Mouse (Mus musculus): ENCODE results near the gene Tmem108. TPM values are rescaled to one million over a fixed set of nuclear protein-coding genes. Genes with fewer than 3 reads are reported as not detected.

Gene Tmem108
- total and polyA plus RNA-seq, 2 experiments from 2014 or later = 24.8 to 25.2 TPM

- Histone ChIP-seq H3K4me2 (ENCODE audit: low read depth, low read length, poor library complexity, severe bottlenecking) (peak overlapping the region; percentile 19), H3K4me3 (ENCODE audit: low read depth, low read length) (no peak overlapping the region)
- WGBS = 15% methylated on average over 21 of the region's 21 CpGs
These were observed 210.9 kb downstream of the Tmem108 start for GRCm38 (mm10) chr9:103550661-103551248.

GRCm38 (mm10) chr9:103549178-103549577 lies 212.5 kb downstream of the Tmem108 start:
- Histone ChIP-seq H3K27ac (ENCODE audit: low read depth, low read length) (no peak overlapping the region), H3K9me3 (ENCODE audit: low read length) (no peaks in the 10 kb centered on the region), H3K4me1 (ENCODE audit: insufficient read depth, low read length) (peaks cover 12% of the 10 kb centered on the region), H3K36me3 (ENCODE audit: insufficient read depth, low read length) (no peaks in the 10 kb centered on the region), H3K27me3 (ENCODE audit: insufficient read depth, low read length) (no peaks in the 10 kb centered on the region), H3K4me3 (ENCODE audit: low read depth, low read length) (no peak overlapping the region), H3K4me2 (ENCODE audit: low read depth, low read length, poor library complexity, severe bottlenecking) (no peak overlapping the region), H3K9ac (replicated peaks; ENCODE audit: low read length, poor library complexity, severe bottlenecking) (no peak overlapping the region)
- TF ChIP-seq CTCF (IDR thresholded peaks at IDR 0.05) = no peak
- DNase-seq (ENCODE audit: low spot score) (peak; percentile 51), ATAC-seq (ENCODE audit: low FRiP score) (no peak)
- 68% methylated on average over 3 of the region's 3 CpGs for WGBS

More at GRCm38 (mm10) chr9:103550661-103551248, 210.9 kb downstream of the Tmem108 start:
- Histone ChIP-seq H3K9me3 (ENCODE audit: low read length) (no peaks in the 10 kb centered on the region), H3K36me3 (ENCODE audit: insufficient read depth, low read length) (no peaks in the 10 kb centered on the region), H3K27me3 (ENCODE audit: insufficient read depth, low read length) (no peaks in the 10 kb centered on the region), H3K4me1 (ENCODE audit: insufficient read depth, low read length) (peaks cover 8% of the 10 kb centered on the region; the same call in 1 of the 2 replicates), H3K27ac (ENCODE audit: low read depth, low read length) (0 out of 2 replicates have a peak overlapping the region, but pooled peaks have one; percentile 14), H3K9ac (replicated peaks; ENCODE audit: low read length, poor library complexity, severe bottlenecking) (0 out of 2 replicates have a peak overlapping the region, but pooled peaks have one; percentile 1)
- no peak for TF ChIP-seq CTCF (IDR thresholded peaks at IDR 0.05)
- ATAC-seq (ENCODE audit: low FRiP score) (peak; percentile 62; the same call in 1 of the 2 replicates), DNase-seq (ENCODE audit: low spot score) (peak; percentile 51)

GRCm38 (mm10) chr9:103548606-103549005 lies 213.0 kb downstream of the Tmem108 start:
- Histone ChIP-seq H3K4me1 (ENCODE audit: insufficient read depth, low read length) (peaks cover 12% of the 10 kb centered on the region), H3K9me3 (ENCODE audit: low read length) (no peaks in the 10 kb centered on the region), H3K4me2 (ENCODE audit: low read depth, low read length, poor library complexity, severe bottlenecking) (no peak overlapping the region), H3K27ac (ENCODE audit: low read depth, low read length) (no peak overlapping the region), H3K36me3 (ENCODE audit: insufficient read depth, low read length) (no peaks in the 10 kb centered on the region), H3K9ac (replicated peaks; ENCODE audit: low read length, poor library complexity, severe bottlenecking) (no peak overlapping the region), H3K27me3 (ENCODE audit: insufficient read depth, low read length) (no peaks in the 10 kb centered on the region), H3K4me3 (ENCODE audit: low read depth, low read length) (no peak overlapping the region)
- no peak for TF ChIP-seq CTCF (IDR thresholded peaks at IDR 0.05)
- ATAC-seq (ENCODE audit: low FRiP score) (no peak), DNase-seq (ENCODE audit: low spot score) (no peak)
- WGBS = 90% methylated on average over 3 of the region's 3 CpGs

- Histone ChIP-seq H3K9ac (replicated peaks; ENCODE audit: low read length, poor library complexity, severe bottlenecking) (no peak overlapping the region), H3K36me3 (ENCODE audit: insufficient read depth, low read length) (no peaks in the 10 kb centered on the region), H3K27me3 (ENCODE audit: insufficient read depth, low read length) (no peaks in the 10 kb centered on the region), H3K4me2 (ENCODE audit: low read depth, low read length, poor library complexity, severe bottlenecking) (peak overlapping the region; percentile 16; the same call in 1 of the 2 replicates), H3K4me1 (ENCODE audit: insufficient read depth, low read length) (peaks cover 12% of the 10 kb centered on the region), H3K27ac (ENCODE audit: low read depth, low read length) (peak overlapping the region; percentile 59; the same call in 1 of the 2 replicates), H3K9me3 (ENCODE audit: low read length) (no peaks in the 10 kb centered on the region), H3K4me3 (ENCODE audit: low read depth, low read length) (no peak overlapping the region)
- 31% methylated on average over 22 of the region's 22 CpGs for WGBS
- ATAC-seq (ENCODE audit: low FRiP score) = no peak
- no peak for TF ChIP-seq CTCF (IDR thresholded peaks at IDR 0.05)
- peak; percentile 48 for DNase-seq (ENCODE audit: low spot score)
These were observed 214.7 kb downstream of the Tmem108 start for GRCm38 (mm10) chr9:103546695-103547645.

- 94% methylated on average over 4 of the region's 4 CpGs for WGBS
- no peak overlapping the region for H3K27ac ChIP-seq (ENCODE audit: low read depth, low read length)
- no peak for DNase-seq (ENCODE audit: low spot score)
- H3K4me3 ChIP-seq (ENCODE audit: low read depth, low read length) = no peak overlapping the region
- ATAC-seq (ENCODE audit: low FRiP score) = no peak
- H3K9me3 ChIP-seq (ENCODE audit: low read length) = no peaks in the 10 kb centered on the region
- H3K36me3 ChIP-seq (ENCODE audit: insufficient read depth, low read length) = no peaks in the 10 kb centered on the region
- H3K27me3 ChIP-seq (ENCODE audit: insufficient read depth, low read length) = no peaks in the 10 kb centered on the region
- TF ChIP-seq CTCF (IDR thresholded peaks at IDR 0.05) = no peak
- H3K4me2 ChIP-seq (ENCODE audit: low read depth, low read length, poor library complexity, severe bottlenecking) = no peak overlapping the region
- H3K9ac ChIP-seq (replicated peaks; ENCODE audit: low read length, poor library complexity, severe bottlenecking) = no peak overlapping the region
- H3K4me1 ChIP-seq (ENCODE audit: insufficient read depth, low read length) = peaks cover 4% of the 10 kb centered on the region
These were observed 215.9 kb downstream of the Tmem108 start for GRCm38 (mm10) chr9:103545729-103546128.

All from midbrain, postnatal 0 days (tissue).